Mouse (Mus musculus) spleen, postnatal 4 days (tissue): ENCODE results near the gene Acin1.

Experiments
- DNase-seq, 2 experiments: peaks; one replicate each; pipeline ENCODE4 v3.0.0; 2022; ENCODE audit warnings: low spot score in 2 of 2

Acin1 gene

GRCm38 (mm10) chr14:54686522-54687143 is at the start of gene Acin1:
Gene Acin1 (minus strand): TSS chr14:54686931.
- DNase-seq, result peak; percentile 99 to 100

GRCm38 (mm10) chr14:54735221-54735620 is 48.5 kb upstream of the Acin1 start:
- no peak for DNase-seq

- DNase-seq, result no peak
Measured at GRCm38 (mm10) chr14:54734004-54734403, 47.3 kb upstream of the Acin1 start.

- no peak for DNase-seq
Measured at GRCm38 (mm10) chr14:54732206-54732605, 45.5 kb upstream of the Acin1 start.

GRCm38 (mm10) chr14:54730305-54730704 is 43.6 kb upstream of the Acin1 start:
- DNase-seq, result no peak

- no peak for DNase-seq
Measured at GRCm38 (mm10) chr14:54728823-54729653, 42.3 kb upstream of the Acin1 start.

GRCm38 (mm10) chr14:54727565-54727964 is 40.8 kb upstream of the Acin1 start:
- DNase-seq, result no peak

- no peak for DNase-seq
Measured at GRCm38 (mm10) chr14:54724049-54724448, 37.3 kb upstream of the Acin1 start.

GRCm38 (mm10) chr14:54721711-54722110 is 35.0 kb upstream of the Acin1 start:
- DNase-seq, result no peak

GRCm38 (mm10) chr14:54720654-54721350 is 34.1 kb upstream of the Acin1 start:
- no peak for DNase-seq

GRCm38 (mm10) chr14:54720041-54720440 is 33.3 kb upstream of the Acin1 start:
- no peak for DNase-seq

- DNase-seq, result no peak
Measured at GRCm38 (mm10) chr14:54715402-54715801, 28.7 kb upstream of the Acin1 start.

GRCm38 (mm10) chr14:54714617-54715081 is 27.9 kb upstream of the Acin1 start:
- DNase-seq, result no peak

GRCm38 (mm10) chr14:54714121-54714520 is 27.4 kb upstream of the Acin1 start:
- DNase-seq, result peak; percentile 66 to 80

GRCm38 (mm10) chr14:54712861-54713260 is 26.1 kb upstream of the Acin1 start:
- DNase-seq, result peak; percentile 47 to 73

GRCm38 (mm10) chr14:54712074-54712473 is 25.3 kb upstream of the Acin1 start, which contains the start of gene Cebpe:
Gene Cebpe (minus strand): TSS chr14:54712174.
- no peak for DNase-seq

GRCm38 (mm10) chr14:54709054-54709453 is 22.3 kb upstream of the Acin1 start:
- DNase-seq, result no peak

- DNase-seq, result peak; percentile 64 to 77
Measured at GRCm38 (mm10) chr14:54706589-54707320, 20.0 kb upstream of the Acin1 start.

GRCm38 (mm10) chr14:54705844-54706243 is 19.1 kb upstream of the Acin1 start:
- DNase-seq, result peak; percentile 86

GRCm38 (mm10) chr14:54703207-54703606 is 16.5 kb upstream of the Acin1 start:
- no peak for DNase-seq

- peak; percentile 82 to 95 for DNase-seq
Measured at GRCm38 (mm10) chr14:54701298-54701697, 14.6 kb upstream of the Acin1 start.

- no peak for DNase-seq
Measured at GRCm38 (mm10) chr14:54699586-54699985, 12.9 kb upstream of the Acin1 start.
